Mouse (Mus musculus): ENCODE results near the gene Zfp82.

DNA sequence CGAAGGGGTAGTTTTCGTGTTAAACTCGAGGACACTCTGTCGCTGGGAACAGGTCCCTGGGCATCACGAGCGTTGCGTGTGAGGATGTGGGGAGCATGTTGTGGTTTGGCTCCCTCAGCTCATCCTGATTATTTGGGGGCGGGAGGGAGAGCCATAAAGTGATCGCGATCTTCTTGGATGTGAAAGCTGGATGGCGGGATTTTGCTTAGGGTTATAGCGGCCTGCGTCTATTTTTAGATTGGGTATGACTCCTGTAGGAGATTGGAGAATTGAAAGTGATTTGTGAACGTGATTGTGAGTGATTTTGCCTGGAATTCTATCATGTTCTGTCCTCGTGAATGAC is 49.5 kb upstream of the Zfp82 start:
- no peak for TF ChIP-seq CTCF (IDR thresholded peaks at IDR 0.05; ENCODE audit: insufficient read depth, low read length)
- no peak for TF ChIP-seq POLR2A (IDR thresholded peaks at IDR 0.05; ENCODE audit: borderline replicate concordance, extremely low read depth, low read depth, low read length)
